Mouse (Mus musculus) cerebellum, adult 2 months (tissue): ENCODE data around the gene Atp6v0b.

ENCODE experiments used
- CTCF ChIP-seq: fragments of 200-500 bp; IDR thresholded peaks from 2 replicates; pipeline ENCODE4 v1.5.1; 2011; ENCODE audit warnings: low read depth, mild to moderate bottlenecking, control low read depth, low read length, moderate library complexity, borderline replicate concordance; ENCODE audit not compliant: insufficient read depth
- POLR2A ChIP-seq: fragments of 200-500 bp; IDR thresholded peaks from 2 replicates; pipeline ENCODE4 v1.6.1; 2011; ENCODE audit warnings: low read length, control low read depth, borderline replicate concordance; ENCODE audit not compliant: insufficient read depth

GRCm38 (mm10) chr4:117895339-117895738, 8.2 kb upstream of the Atp6v0b start:
- TF ChIP-seq CTCF: no peak
- TF ChIP-seq POLR2A: no peak
